Mouse (Mus musculus): ENCODE results near the gene Ccdc34. TPM values are rescaled to one million over a fixed set of nuclear protein-coding genes. Genes with fewer than 3 reads are reported as not detected.
"Not testable (repeated sequence)": the region's sequence is repeated elsewhere in the genome, so short reads cannot be mapped to it uniquely, and the experiment has no call there.

The Ccdc34 gene
- polyA plus RNA-seq, 1 experiment from 2014 or later: 66.8 TPM

- ATAC-seq (ENCODE audit: low FRiP score): no peak
- no peaks in the 10 kb centered on the region for H3K9me3 ChIP-seq
- no peaks in the 10 kb centered on the region for H3K4me1 ChIP-seq
- no peaks in the 10 kb centered on the region for H3K27me3 ChIP-seq
- no peak overlapping the region for H3K4me2 ChIP-seq
- 90% methylated on average over 2 of the region's 2 CpGs for WGBS
- H3K36me3 ChIP-seq (replicated peaks): no peaks in the 10 kb centered on the region
- no peak overlapping the region for H3K4me3 ChIP-seq (replicated peaks)
- H3K9ac ChIP-seq: no peak overlapping the region
- H3K27ac ChIP-seq: no peak overlapping the region
Observed at GRCm38 (mm10) chr2:110129396-110129795, 111.8 kb downstream of the Ccdc34 start.

- Histone ChIP-seq H3K9me3 (no peaks in the 10 kb centered on the region), H3K4me1 (no peaks in the 10 kb centered on the region; the same call in 1 of the 2 replicates), H3K27ac (no peak overlapping the region), H3K36me3 (replicated peaks) (no peaks in the 10 kb centered on the region), H3K9ac (no peak overlapping the region), H3K4me3 (replicated peaks) (no peak overlapping the region), H3K27me3 (no peaks in the 10 kb centered on the region), H3K4me2 (no peak overlapping the region)
- WGBS: 53% methylated on average over 2 of the region's 2 CpGs
- no peak for ATAC-seq (ENCODE audit: low FRiP score)
Observed at GRCm38 (mm10) chr2:110131573-110131972, 114.0 kb downstream of the Ccdc34 start.

- H3K4me2 ChIP-seq: no peak overlapping the region
- no peak overlapping the region for H3K9ac ChIP-seq
- H3K27ac ChIP-seq: no peak overlapping the region
- ATAC-seq (ENCODE audit: low FRiP score): no peak
- H3K27me3 ChIP-seq: no peaks in the 10 kb centered on the region
- WGBS: 87% methylated on average over 3 of the region's 3 CpGs
- H3K4me3 ChIP-seq (replicated peaks): no peak overlapping the region
- no peaks in the 10 kb centered on the region for H3K36me3 ChIP-seq (replicated peaks)
- no peaks in the 10 kb centered on the region; the same call in 1 of the 2 replicates for H3K4me1 ChIP-seq
- no peaks in the 10 kb centered on the region for H3K9me3 ChIP-seq
Observed at GRCm38 (mm10) chr2:110133356-110134115, 115.9 kb downstream of the Ccdc34 start.

GRCm38 (mm10) chr2:110134765-110135594 is 117.4 kb downstream of the Ccdc34 start:
- H3K9ac ChIP-seq: no peak overlapping the region
- no peak overlapping the region for H3K4me2 ChIP-seq
- no peaks in the 10 kb centered on the region for H3K9me3 ChIP-seq
- no peak overlapping the region for H3K27ac ChIP-seq
- no peaks in the 10 kb centered on the region for H3K27me3 ChIP-seq
- H3K36me3 ChIP-seq (replicated peaks): no peaks in the 10 kb centered on the region
- H3K4me3 ChIP-seq (replicated peaks): no peak overlapping the region
- 25% methylated on average over 2 of the region's 2 CpGs for WGBS
- no peaks in the 10 kb centered on the region; the same call in 1 of the 2 replicates for H3K4me1 ChIP-seq
- no peak for ATAC-seq (ENCODE audit: low FRiP score)

GRCm38 (mm10) chr2:110137291-110137690 is 119.7 kb downstream of the Ccdc34 start:
- Histone ChIP-seq H3K9ac (no peak overlapping the region), H3K4me2 (no peak overlapping the region)
- 85% methylated on average over 1 of the region's 1 CpGs for WGBS

GRCm38 (mm10) chr2:110138096-110138495 is 120.5 kb downstream of the Ccdc34 start:
- Histone ChIP-seq H3K4me2 (no peak overlapping the region), H3K9ac (no peak overlapping the region), H3K4me1 (no peaks in the 10 kb centered on the region; the same call in 1 of the 2 replicates), H3K9me3 (no peaks in the 10 kb centered on the region), H3K36me3 (replicated peaks) (no peaks in the 10 kb centered on the region), H3K27ac (no peak overlapping the region), H3K4me3 (replicated peaks) (no peak overlapping the region), H3K27me3 (no peaks in the 10 kb centered on the region)
- WGBS: 100% methylated on average over 1 of the region's 1 CpGs
- ATAC-seq (ENCODE audit: low FRiP score): no peak

More at GRCm38 (mm10) chr2:110137291-110137690, 119.7 kb downstream of the Ccdc34 start:
- Histone ChIP-seq H3K4me1 (no peaks in the 10 kb centered on the region; the same call in 1 of the 2 replicates), H3K4me3 (replicated peaks) (no peak overlapping the region), H3K36me3 (replicated peaks) (no peaks in the 10 kb centered on the region), H3K27me3 (no peaks in the 10 kb centered on the region), H3K27ac (no peak overlapping the region), H3K9me3 (no peaks in the 10 kb centered on the region)
- ATAC-seq (ENCODE audit: low FRiP score): no peak

- not testable (repeated sequence) for ATAC-seq (ENCODE audit: low FRiP score); H3K4me2 ChIP-seq; H3K4me1 ChIP-seq; H3K9me3 ChIP-seq; H3K27ac ChIP-seq; H3K4me3 ChIP-seq (replicated peaks); H3K9ac ChIP-seq; H3K36me3 ChIP-seq (replicated peaks); H3K27me3 ChIP-seq
Observed at GRCm38 (mm10) chr2:110147980-110148379, 130.4 kb downstream of the Ccdc34 start.

- Histone ChIP-seq H3K27me3 (no peaks in the 10 kb centered on the region), H3K4me3 (replicated peaks) (no peak overlapping the region), H3K9ac (no peak overlapping the region), H3K4me1 (no peaks in the 10 kb centered on the region), H3K4me2 (no peak overlapping the region), H3K27ac (no peak overlapping the region), H3K9me3 (no peaks in the 10 kb centered on the region), H3K36me3 (replicated peaks) (no peaks in the 10 kb centered on the region)
- ATAC-seq (ENCODE audit: low FRiP score): no peak
Observed at GRCm38 (mm10) chr2:110149246-110149645, 131.6 kb downstream of the Ccdc34 start.

- 95% methylated on average over 2 of the region's 2 CpGs for WGBS
Observed at GRCm38 (mm10) chr2:110156321-110156720, 138.7 kb downstream of the Ccdc34 start.

GRCm38 (mm10) chr2:110165003-110165402 is 147.4 kb downstream of the Ccdc34 start:
- no peaks in the 10 kb centered on the region for H3K9me3 ChIP-seq
- H3K4me1 ChIP-seq: no peaks in the 10 kb centered on the region
- H3K27me3 ChIP-seq: no peaks in the 10 kb centered on the region
- no peak overlapping the region for H3K9ac ChIP-seq
- no peak overlapping the region for H3K27ac ChIP-seq
- 90% methylated on average over 4 of the region's 4 CpGs for WGBS
- no peaks in the 10 kb centered on the region for H3K36me3 ChIP-seq (replicated peaks)
- no peak for ATAC-seq (ENCODE audit: low FRiP score)
- no peak overlapping the region for H3K4me3 ChIP-seq (replicated peaks)
- no peak overlapping the region for H3K4me2 ChIP-seq

More at GRCm38 (mm10) chr2:110156321-110156720, 138.7 kb downstream of the Ccdc34 start:
- Histone ChIP-seq H3K4me1 (no peaks in the 10 kb centered on the region), H3K9ac (no peak overlapping the region), H3K4me3 (replicated peaks) (no peak overlapping the region), H3K27me3 (no peaks in the 10 kb centered on the region), H3K27ac (no peak overlapping the region), H3K36me3 (replicated peaks) (no peaks in the 10 kb centered on the region), H3K4me2 (no peak overlapping the region), H3K9me3 (no peaks in the 10 kb centered on the region)
- ATAC-seq (ENCODE audit: low FRiP score): no peak

GRCm38 (mm10) chr2:110167694-110168093 is 150.1 kb downstream of the Ccdc34 start:
- no peaks in the 10 kb centered on the region for H3K36me3 ChIP-seq (replicated peaks)
- no peak for ATAC-seq (ENCODE audit: low FRiP score)
- no peaks in the 10 kb centered on the region for H3K4me1 ChIP-seq
- WGBS: 75% methylated on average over 4 of the region's 4 CpGs
- no peak overlapping the region for H3K4me2 ChIP-seq
- no peaks in the 10 kb centered on the region for H3K9me3 ChIP-seq
- H3K27ac ChIP-seq: no peak overlapping the region
- no peaks in the 10 kb centered on the region for H3K27me3 ChIP-seq
- H3K9ac ChIP-seq: no peak overlapping the region
- H3K4me3 ChIP-seq (replicated peaks): no peak overlapping the region

- no peak overlapping the region for H3K4me2 ChIP-seq
- H3K9ac ChIP-seq: no peak overlapping the region
- no peaks in the 10 kb centered on the region for H3K9me3 ChIP-seq
- H3K27ac ChIP-seq: no peak overlapping the region
- H3K36me3 ChIP-seq (replicated peaks): no peaks in the 10 kb centered on the region
- H3K4me1 ChIP-seq: no peaks in the 10 kb centered on the region
- H3K27me3 ChIP-seq: no peaks in the 10 kb centered on the region
- ATAC-seq (ENCODE audit: low FRiP score): no peak
- no peak overlapping the region for H3K4me3 ChIP-seq (replicated peaks)
Observed at GRCm38 (mm10) chr2:110168361-110168760, 150.7 kb downstream of the Ccdc34 start.

All from forebrain, embryonic 12.5 days (tissue).